Mouse (Mus musculus) neutrophil, adult 59 days (primary cell): ENCODE measurements around the gene Best1. TPM values are rescaled to one million over a fixed set of nuclear protein-coding genes. Genes with fewer than 3 reads are reported as not detected.

ENCODE experiments used
- total RNA-seq, 2 experiments: library from RNA; stranded (reverse); gene quantifications; 1 replicate in 1 of 2; 2 replicates in 1 of 2; pipeline ENCODE4 v1.2.4; 2023

Best1 gene
- total RNA-seq = not detected

DNA sequence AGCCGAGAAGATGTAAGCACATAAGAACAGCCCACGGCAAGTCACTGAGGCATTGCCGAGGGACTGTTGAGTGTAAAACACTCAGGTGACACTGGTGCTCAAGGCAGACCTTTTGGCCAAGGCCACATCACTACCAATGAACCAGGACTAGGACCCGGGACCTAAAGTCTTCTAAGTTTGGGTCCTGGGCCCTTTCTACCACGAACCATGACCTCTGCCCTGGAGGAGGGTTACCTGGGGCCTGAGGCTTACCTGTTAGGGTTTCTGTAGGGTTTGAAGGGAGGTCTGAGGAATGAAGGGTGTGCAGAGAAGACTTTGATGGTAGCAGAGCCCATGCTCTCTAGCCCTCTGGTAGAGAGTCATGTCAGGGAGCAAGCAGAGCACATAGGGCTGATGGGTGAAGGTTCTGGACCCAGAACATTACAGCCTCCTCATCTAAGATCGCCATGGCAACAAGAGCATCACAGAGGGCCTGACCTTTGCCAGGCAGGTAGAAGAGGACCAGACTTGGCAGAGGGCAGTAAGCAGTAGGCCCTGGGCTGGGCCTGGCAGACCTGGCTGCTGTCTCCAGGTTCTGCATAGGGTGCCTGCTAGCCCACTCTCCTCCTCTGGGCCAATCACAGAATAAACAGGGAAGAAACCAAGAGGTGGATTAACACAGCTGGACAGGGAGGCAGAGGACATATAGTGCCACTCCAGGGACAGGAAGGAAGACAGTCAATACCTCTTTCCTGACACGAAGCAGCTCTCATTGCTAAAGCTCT lies at the start of gene Best1, which contains the start of gene Rab3il1:
Gene Best1, minus strand, starts transcription at position 428 of the 764 bp plus-strand sequence.
Gene Rab3il1, plus strand, starts transcription at position 464 of the 764 bp plus-strand sequence.

DNA sequence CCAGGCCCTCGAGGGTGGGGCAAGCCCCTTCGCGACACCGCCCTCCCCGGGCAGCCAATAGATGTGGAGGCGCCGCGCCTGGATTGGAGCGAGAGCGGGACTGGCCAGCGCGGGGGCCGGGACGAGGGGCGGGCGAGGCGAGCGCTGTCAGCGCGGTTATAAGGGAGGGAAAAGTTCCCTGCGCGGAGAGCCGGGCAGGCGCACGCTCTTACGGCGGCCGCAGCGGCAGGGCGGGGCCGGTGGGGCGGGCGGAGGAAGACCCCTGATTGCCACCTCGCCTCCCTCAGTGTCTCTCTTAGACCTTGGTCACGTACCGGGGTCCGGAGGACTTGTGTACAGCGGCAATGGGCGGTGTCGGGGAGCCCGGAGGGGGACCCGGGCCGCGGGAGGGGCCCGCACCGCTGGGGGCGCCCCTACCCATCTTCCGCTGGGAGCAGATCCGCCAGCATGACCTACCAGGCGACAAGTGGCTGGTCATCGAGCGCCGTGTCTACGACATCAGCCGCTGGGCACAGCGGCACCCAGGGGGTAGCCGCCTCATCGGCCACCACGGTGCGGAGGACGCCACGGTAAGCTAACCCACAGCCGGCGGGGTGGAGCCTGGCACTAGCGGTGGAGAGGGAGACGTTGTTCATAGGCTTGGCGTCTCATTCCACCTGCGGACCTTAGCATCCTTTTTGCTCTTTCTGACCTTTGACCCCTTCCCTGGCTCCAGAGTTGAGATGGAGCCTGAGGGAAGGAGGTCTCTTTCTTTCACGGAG lies 40.1 kb upstream of the Best1 start, which contains the start of gene Fads3:
Gene Fads3, plus strand, starts transcription at position 182 of the 761 bp plus-strand sequence.

DNA sequence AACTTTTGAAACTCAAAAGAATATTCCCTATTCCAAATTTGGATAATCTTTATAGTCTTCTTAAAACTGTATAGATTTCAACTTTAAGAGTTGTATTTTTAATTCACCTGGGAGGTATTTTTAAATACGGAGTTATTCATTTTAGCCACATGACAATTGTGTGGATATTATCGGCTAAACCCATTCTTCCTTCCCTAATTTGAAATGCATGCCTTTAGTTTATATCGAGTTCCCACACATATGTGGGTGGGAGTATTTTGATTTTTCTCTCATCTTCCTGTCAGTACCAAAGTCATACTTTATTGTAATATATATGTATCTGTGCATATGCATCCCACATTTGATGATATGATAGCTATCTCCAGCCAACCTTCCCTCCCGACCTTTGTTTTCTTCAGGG lies 21.2 kb downstream of the Best1 start, which contains the start of gene Fth1:
Gene Fth1, plus strand, starts transcription at position 341 of the 400 bp plus-strand sequence.

Other genes starting within 250 kb of the Best1 start
- not detected for gene Scgb2a2, start 154.1 kb downstream of the Best1 start, total RNA-seq
- 100 to 1,000 TPM; 188 to 200 TPM for gene Incenp, start 102.1 kb downstream of the Best1 start, total RNA-seq
- 1,000 to 10,000 TPM; 2,763 to 3,169 TPM for gene Fth1, start 21.0 kb downstream of the Best1 start, total RNA-seq
- gene Rab3il1, start within 50 bp of the Best1 start, total RNA-seq = 1 to 10 TPM; 5.0 to 9.6 TPM
- gene Fads3, start 39.9 kb upstream of the Best1 start, total RNA-seq = 1 to 10 TPM; 2.0 to 5.5 TPM
- 1 to 10 TPM; 2.0 to 5.1 TPM for gene Fads2, start 100.1 kb upstream of the Best1 start, total RNA-seq
- 1 to 10 TPM; 8.3 to 9.4 TPM for gene Fads1, start 181.3 kb upstream of the Best1 start, total RNA-seq
- gene Tmem258, start 202.4 kb upstream of the Best1 start, total RNA-seq = 100 to 1,000 TPM; 104 to 110 TPM
- 10 to 100 TPM; 39.5 to 42.6 TPM for gene Fen1, start 202.5 kb upstream of the Best1 start, total RNA-seq
- gene Myrf, start 239.1 kb upstream of the Best1 start, total RNA-seq = under 1 TPM in 1 of 2 experiments, not detected in 1; 0.11 TPM